Mouse (Mus musculus): ENCODE results near the gene Klhl20.
"Not testable (repeated sequence)": the region's sequence is repeated elsewhere in the genome, so short reads cannot be mapped to it uniquely, and the experiment has no call there.

Klhl20 gene

GRCm38 (mm10) chr1:161130726-161131664 lies at the start of gene Klhl20:
Klhl20 (minus strand) TSS chr1:161131511.
- peak; percentile 98 for ATAC-seq (ENCODE audit: low TSS enrichment)

DNA sequence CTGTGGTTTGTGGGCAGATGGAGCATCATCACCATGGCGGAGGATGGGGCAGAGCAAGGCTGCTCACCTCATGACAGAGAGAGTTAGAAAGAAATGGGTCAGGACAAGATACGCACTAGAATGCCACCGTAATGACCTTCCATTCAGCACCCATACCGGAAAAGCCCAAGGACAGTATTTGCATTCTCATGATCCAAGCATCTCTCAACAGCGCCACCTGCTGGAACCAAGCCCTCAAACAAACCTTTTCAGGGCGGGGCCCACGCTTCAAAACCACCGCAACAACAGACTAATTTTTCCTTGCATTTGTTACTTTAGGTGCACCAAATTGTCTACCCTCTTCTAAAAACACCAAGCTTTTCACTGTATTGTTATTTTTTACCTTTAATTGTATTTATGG lies 49.4 kb upstream of the Klhl20 start:
- peak; percentile 69 for ATAC-seq (ENCODE audit: low TSS enrichment)

DNA sequence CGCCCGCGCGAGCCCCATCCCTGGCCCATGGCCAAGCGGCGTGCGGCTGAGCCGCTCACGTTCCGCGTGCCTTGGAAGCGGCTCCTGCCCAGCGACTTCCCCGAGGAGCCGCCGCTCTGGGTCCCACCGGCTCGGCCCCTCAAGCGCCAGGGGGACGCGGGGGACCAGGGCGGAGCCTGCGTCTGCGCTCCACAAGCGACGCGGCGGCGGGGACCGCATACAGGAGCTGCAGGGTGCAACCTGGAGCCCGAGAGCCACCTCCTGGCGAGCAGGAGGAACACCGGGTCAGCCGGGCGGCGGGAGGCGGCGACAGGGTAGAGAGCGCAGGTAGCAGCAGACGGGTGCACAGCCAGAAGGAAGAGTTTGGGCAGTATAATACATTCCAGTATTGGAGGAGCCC lies 39.3 kb upstream of the Klhl20 start:
- peak; percentile 99 for ATAC-seq (ENCODE audit: low TSS enrichment)

DNA sequence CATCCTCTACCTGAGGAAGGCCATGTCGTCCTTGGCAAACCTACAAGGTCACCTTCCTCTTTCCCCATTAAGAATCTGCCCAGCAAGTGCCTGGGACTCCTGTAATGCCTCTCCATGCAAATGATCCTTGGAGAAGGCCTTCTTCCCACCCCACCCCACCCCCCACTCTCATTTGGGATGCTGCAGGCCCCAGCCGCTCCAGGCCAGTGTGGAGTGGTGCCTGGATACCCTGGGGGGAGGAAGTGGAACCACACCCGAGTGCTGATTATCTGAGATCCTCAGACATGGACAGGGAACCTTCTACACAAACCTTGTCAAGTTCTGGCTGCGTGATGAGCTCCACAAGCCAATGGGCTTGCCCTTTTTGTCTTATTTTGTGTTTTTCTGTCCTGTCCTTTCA lies 29.0 kb upstream of the Klhl20 start:
- ATAC-seq (ENCODE audit: low TSS enrichment): no peak

GRCm38 (mm10) chr1:161159214-161159613 lies 27.9 kb upstream of the Klhl20 start, which contains the start of gene Tex50:
Tex50 (minus strand) TSS chr1:161159314.
- no peak for ATAC-seq (ENCODE audit: low TSS enrichment)

- no peak for ATAC-seq (ENCODE audit: low TSS enrichment)
Measured at GRCm38 (mm10) chr1:161156546-161156945, 25.2 kb upstream of the Klhl20 start.

- no peak for ATAC-seq (ENCODE audit: low TSS enrichment)
Measured at GRCm38 (mm10) chr1:161151098-161151497, 19.8 kb upstream of the Klhl20 start.

GRCm38 (mm10) chr1:161147888-161148287 lies 16.6 kb upstream of the Klhl20 start:
- no peak for ATAC-seq (ENCODE audit: low TSS enrichment)

DNA sequence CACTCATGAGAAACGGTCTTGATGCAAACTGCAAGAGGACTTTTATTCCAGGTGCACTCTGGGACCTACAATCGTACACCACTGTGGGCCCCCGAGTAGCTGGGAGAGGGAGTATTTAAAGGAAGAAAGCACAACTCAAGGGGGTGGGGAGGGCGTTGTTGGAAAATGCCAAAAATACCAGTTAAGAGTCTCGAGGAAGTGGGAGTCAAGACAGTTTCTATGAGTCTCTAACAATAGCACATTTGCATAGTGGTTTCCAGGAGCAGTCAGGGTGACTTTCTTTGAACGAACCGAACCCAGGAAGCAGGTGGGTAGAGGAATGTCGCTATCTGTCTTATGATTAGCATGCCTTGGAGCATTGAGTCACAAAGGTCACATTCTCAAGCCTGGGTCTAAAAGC lies 14.3 kb upstream of the Klhl20 start:
- not testable (repeated sequence) for ATAC-seq (ENCODE audit: low TSS enrichment)

DNA sequence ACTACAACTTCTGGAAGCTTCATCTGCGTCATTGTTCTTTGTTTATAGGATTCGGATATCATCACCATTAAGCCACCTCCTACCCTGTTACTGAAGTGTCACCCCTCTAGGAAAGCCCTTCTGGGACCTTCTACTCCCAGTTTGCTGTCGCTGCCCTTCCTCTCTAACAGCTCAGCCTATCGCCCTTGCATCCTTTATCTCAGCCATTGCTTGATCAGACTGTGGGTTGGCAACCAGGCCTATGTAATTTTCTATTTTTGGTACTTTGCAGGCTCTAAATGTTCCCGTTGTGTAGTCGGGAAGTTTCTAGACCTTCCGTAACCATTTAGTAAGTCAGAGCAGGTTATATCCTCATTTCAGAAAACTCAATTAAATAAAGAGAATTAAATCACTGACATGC lies 11.9 kb upstream of the Klhl20 start:
- ATAC-seq (ENCODE audit: low TSS enrichment): peak; percentile 73

DNA sequence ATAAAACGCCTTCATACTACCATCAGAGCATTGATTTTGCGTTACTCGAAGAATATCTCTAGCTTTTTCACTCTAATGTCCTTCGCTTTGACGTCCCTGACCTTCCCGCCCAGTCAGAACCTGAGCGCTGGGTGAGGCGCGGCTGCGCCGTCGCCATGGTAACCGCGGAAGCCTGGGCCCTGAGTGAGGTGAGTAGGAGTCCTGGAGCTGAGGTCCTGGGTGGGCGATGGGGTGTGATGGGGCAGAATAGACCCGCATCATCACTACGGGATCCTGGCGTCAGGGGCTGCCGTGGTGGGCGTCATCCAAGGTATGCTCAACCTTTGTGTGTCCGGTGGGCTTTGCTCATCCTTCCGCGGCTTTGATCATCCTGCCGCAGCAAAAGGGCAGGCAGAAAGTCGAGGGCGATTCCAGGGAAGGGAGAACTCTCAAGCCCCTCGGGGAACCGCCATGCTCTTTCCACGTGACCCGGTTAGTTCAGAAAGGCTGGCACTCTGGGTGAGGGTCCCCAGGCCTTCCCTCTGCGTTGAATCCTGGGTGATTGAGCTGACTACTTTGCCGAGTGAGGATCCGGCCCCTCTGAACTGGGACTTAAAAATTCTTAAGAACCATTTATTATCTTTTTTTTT lies 11.3 kb upstream of the Klhl20 start, which contains the start of gene Ankrd45:
Gene Ankrd45 (plus strand): TSS at position 161 of the 629 bp plus-strand sequence.
- peak; percentile 97 for ATAC-seq (ENCODE audit: low TSS enrichment)

GRCm38 (mm10) chr1:161140026-161140762 lies 8.9 kb upstream of the Klhl20 start:
- no peak for ATAC-seq (ENCODE audit: low TSS enrichment)

DNA sequence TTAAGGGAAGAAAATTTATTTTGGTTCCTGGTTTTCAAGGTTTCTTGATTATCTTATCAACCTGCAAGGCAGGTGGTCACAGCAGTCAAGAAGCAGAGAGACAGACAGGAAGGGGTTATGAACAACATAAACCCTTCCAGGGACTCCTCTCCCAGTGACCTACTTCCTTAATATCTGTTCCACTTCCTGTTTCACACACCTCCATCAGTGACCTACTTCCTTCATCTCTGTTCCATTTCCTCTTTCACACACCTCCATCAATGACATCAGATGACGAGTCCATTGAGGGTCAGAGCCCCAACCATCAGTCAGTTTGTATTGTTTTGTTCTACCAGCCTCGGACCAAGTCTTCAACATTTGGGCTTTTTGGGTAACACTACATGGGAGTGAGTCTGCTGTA lies 8.2 kb upstream of the Klhl20 start:
- no peak for ATAC-seq (ENCODE audit: low TSS enrichment)

- no peak for ATAC-seq (ENCODE audit: low TSS enrichment)
Measured at GRCm38 (mm10) chr1:161126461-161126860, 4.8 kb downstream of the Klhl20 start.

DNA sequence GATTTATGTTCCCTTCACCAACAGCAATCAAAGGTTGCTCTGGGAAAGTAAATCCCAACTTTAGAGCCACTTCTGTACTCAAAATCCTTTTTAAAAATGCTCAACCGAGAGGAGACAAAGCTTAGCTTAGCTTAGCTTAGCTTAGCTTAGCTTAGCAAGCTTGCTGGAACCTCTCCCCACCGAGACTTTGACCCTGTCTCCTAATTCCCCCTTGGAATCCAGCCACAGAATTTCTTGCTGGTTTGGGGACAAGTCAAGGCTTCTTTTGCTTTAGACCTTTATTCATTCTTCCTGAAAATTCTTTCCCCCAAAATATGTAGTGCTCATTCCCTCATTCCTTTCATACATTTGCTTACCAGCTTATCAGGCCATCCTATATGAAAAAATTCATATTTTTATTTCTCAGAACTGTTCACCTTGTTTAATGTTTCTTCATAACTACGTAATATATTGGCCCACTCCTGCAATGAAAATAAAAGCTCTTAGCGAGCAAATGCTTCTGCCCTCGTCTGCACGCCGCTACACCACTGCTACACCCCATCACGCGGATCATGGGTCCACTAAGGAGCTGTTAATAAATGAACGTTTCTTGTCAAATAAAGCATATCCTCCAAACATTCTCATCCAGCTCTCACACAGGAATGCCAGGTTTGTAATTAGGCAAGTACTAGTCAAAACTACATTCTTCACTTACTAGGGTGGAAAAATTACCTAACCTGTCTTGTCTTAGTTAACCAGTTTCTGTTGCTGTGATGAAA lies 8.5 kb downstream of the Klhl20 start:
- ATAC-seq (ENCODE audit: low TSS enrichment): no peak

DNA sequence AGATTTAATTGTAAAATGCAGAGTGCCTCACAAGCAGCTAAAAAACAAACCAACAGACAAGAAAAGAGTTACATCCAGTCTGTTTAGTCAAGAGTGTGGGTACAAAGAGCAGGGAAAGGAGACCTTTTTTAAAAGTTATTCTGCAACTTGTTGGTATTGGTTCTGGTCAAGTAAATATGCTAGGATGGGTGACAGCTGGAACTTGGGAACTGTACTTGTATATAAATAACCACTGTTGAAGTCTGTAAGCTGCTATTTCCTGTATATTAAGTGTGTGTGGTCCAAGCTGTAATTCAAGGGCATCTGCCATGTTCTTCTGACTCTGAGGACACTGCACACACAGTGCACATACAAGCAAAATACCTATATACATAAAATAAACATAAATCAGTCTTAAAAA lies 16.7 kb downstream of the Klhl20 start:
- ATAC-seq (ENCODE audit: low TSS enrichment): no peak

- no peak for ATAC-seq (ENCODE audit: low TSS enrichment)
Measured at GRCm38 (mm10) chr1:161109216-161109615, 22.1 kb downstream of the Klhl20 start.

DNA sequence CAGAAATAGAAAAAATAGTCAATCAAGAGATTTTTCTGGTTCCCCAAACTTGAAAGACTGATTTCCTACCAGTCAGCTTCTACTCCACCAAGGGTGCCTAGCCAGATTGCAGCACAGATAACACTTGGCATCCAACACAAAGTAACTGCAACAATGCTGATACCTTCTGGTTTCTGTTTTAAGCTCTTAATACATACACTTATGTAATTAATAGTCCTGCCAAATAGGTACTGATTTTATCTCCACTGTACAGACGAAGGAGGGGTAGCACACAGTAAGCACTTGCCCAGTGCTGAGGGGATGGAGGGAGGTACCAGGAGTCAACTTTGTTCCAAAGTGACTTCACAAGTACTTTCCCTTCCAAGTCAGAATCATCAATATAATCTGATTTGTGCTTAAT lies 27.5 kb downstream of the Klhl20 start:
- no peak for ATAC-seq (ENCODE audit: low TSS enrichment)

GRCm38 (mm10) chr1:161099721-161100405 lies 31.4 kb downstream of the Klhl20 start:
- no peak for ATAC-seq (ENCODE audit: low TSS enrichment)

- no peak for ATAC-seq (ENCODE audit: low TSS enrichment)
Measured at GRCm38 (mm10) chr1:161077243-161077642, 54.1 kb downstream of the Klhl20 start.

GRCm38 (mm10) chr1:161076238-161076637 lies 55.1 kb downstream of the Klhl20 start:
- ATAC-seq (ENCODE audit: low TSS enrichment): no peak

All from frontal cortex, adult (tissue).